Mouse (Mus musculus) liver, embryonic 11.5 days (tissue): ENCODE measurements around the gene Slc26a8. TPM values are rescaled to one million over a fixed set of nuclear protein-coding genes. Genes with fewer than 3 reads are reported as not detected.

Experiments
- ATAC-seq: fragments of 200-750 bp; cut with Nextera tagmentation; replicated peaks from 2 replicates; pipeline ENCODE4 v1.8.0; 2017; ENCODE audit warnings: moderate number of reproducible peaks, mild to moderate bottlenecking, moderate TSS enrichment, moderate library complexity; ENCODE audit not compliant: low FRiP score
- DNase-seq: peaks from one replicate; pipeline ENCODE4 v3.0.0-alpha.2; 2017; ENCODE audit warnings: low spot score
- H3K27ac ChIP-seq: fragments of 300-500 bp; sonication (generic); 2 replicates; pipeline ENCODE4 v1.5.1; 2014; ENCODE audit warnings: mild to moderate bottlenecking, low read depth, low read length, control low read depth
- H3K27me3 ChIP-seq: fragments of 300-500 bp; sonication (generic); replicated peaks from 2 replicates; pipeline ENCODE4 v1.6.1; 2014; ENCODE audit warnings: low read length, mixed read lengths; ENCODE audit not compliant: control insufficient read depth, insufficient read depth
- H3K36me3 ChIP-seq: fragments of 300-500 bp; sonication (generic); 2 replicates; pipeline ENCODE4 v1.6.1; 2014; ENCODE audit warnings: mild to moderate bottlenecking, low read length, moderate library complexity, mixed read lengths; ENCODE audit not compliant: control insufficient read depth, insufficient read depth
- H3K4me1 ChIP-seq: fragments of 300-500 bp; sonication (generic); replicated peaks from 2 replicates; pipeline ENCODE4 v1.6.1; 2014; ENCODE audit warnings: low read length, mixed read lengths; ENCODE audit not compliant: control insufficient read depth, insufficient read depth
- H3K4me2 ChIP-seq: fragments of 300-500 bp; sonication (generic); 2 replicates; pipeline ENCODE4 v1.6.1; 2014; ENCODE audit warnings: mild to moderate bottlenecking, control low read depth, moderate library complexity
- H3K4me3 ChIP-seq: fragments of 300-500 bp; sonication (generic); 2 replicates; pipeline ENCODE4 v1.5.1; 2014; ENCODE audit warnings: low read depth, low read length, control low read depth
- H3K9ac ChIP-seq: fragments of 300-500 bp; sonication (generic); 2 replicates; pipeline ENCODE4 v1.6.1; 2014; ENCODE audit warnings: low read depth, low read length, control low read depth
- H3K9me3 ChIP-seq: fragments of 300-500 bp; sonication (generic); 2 replicates; pipeline ENCODE4 v1.6.1; 2016; ENCODE audit warnings: low read length, inconsistent platforms, mixed read lengths; ENCODE audit not compliant: control insufficient read depth
- WGBS: fragments of 180-500 bp; shearing (Covaris S2); extraction: QIAGEN DNeasy Blood & Tissue Kit; methylation state at CpG from one replicate; pipeline ENCODE4 v1.1.7; 2014; 5-methylcytosine and 5-hydroxymethylcytosine counted together
- polyA plus RNA-seq: library from polyadenylated mRNA; unstranded; fragments of >200 nt; fragmentation: Nextera tagmentation; extraction: Ambion mirVana; gene quantifications from 2 replicates; pipeline ENCODE4 v1.2.1, GENCODE M21; 2014

The Slc26a8 gene
- polyA plus RNA-seq, 1 experiment from 2014 or later = 0.34 TPM

DNA sequence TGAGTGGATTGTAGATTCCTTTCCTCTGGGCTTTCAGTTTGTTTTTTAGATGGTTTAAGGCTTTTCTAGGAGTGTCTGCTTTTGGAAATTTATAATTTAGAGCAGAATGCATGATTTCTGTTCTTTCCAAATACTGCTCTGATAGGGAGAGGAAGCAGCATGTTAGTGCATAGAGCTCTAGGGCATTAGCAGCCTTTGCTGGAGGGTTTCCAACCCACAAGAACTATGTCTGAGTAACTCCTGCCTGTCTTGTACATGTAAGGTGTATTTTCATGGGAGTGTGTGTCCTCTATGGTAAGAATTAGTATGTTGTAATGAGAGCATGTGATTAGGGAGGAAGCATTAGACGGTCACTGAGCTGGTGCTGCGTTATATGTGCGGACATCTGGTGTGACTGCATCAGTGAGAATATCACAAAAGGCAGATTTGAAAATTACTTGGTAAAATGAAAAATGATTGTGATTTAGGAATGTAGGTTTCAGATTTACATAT, 17.1 kb upstream of the Slc26a8 start:
- Histone ChIP-seq H3K4me2 (no peak overlapping the region), H3K9ac (no peak overlapping the region), H3K9me3 (no peaks in the 10 kb centered on the region), H3K27ac (no peak overlapping the region), H3K4me1 (peaks cover 39% of the 10 kb centered on the region), H3K27me3 (no peaks in the 10 kb centered on the region), H3K36me3 (peaks cover 3% of the 10 kb centered on the region; the same call in 1 of the 2 replicates), H3K4me3 (no peak overlapping the region)
- DNase-seq = no peak
- 86% methylated on average over 3 of the region's 3 CpGs for WGBS
- no peak for ATAC-seq

- WGBS = 22% methylated on average over 1 of the region's 1 CpGs
- ATAC-seq (no peak), DNase-seq (no peak)
- no peak overlapping the region for H3K9ac ChIP-seq
- no peak overlapping the region for H3K27ac ChIP-seq
- H3K4me3 ChIP-seq = no peak overlapping the region
- no peak overlapping the region for H3K4me2 ChIP-seq
- no peaks in the 10 kb centered on the region for H3K27me3 ChIP-seq
- H3K36me3 ChIP-seq = peaks cover 6% of the 10 kb centered on the region; the same call in 1 of the 2 replicates
- H3K9me3 ChIP-seq = no peaks in the 10 kb centered on the region
- peaks cover 36% of the 10 kb centered on the region for H3K4me1 ChIP-seq
Measured at GRCm38 (mm10) chr17:28706697-28707096, 16.7 kb upstream of the Slc26a8 start.

DNA sequence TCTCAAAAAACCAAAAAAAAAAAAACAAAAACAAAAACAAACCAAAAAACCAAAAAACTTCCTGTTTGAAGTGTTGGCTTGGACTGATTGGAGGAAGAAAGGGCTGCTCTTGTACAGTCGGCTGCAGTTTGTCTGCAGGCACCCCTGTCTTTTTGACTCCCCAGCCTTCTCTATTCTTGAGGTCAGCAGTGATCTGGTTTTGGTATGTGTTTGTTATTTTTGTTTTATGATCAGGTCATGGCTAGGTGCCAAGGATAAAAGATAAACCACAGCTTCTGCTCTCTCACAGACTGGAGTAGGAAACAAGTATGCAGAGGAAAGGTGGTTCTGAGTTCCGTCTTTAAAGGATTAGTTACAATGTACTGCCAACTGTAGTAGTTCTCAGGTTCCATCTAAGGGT, 12.6 kb upstream of the Slc26a8 start:
- 70% methylated on average over 2 of the region's 2 CpGs for WGBS
- Histone ChIP-seq H3K4me1 (peaks cover 30% of the 10 kb centered on the region), H3K4me2 (no peak overlapping the region), H3K27ac (no peak overlapping the region), H3K9ac (no peak overlapping the region), H3K4me3 (no peak overlapping the region), H3K9me3 (no peaks in the 10 kb centered on the region), H3K27me3 (no peaks in the 10 kb centered on the region), H3K36me3 (peaks cover 2% of the 10 kb centered on the region; the same call in 1 of the 2 replicates)
- no peak for DNase-seq
- ATAC-seq = no peak

DNA sequence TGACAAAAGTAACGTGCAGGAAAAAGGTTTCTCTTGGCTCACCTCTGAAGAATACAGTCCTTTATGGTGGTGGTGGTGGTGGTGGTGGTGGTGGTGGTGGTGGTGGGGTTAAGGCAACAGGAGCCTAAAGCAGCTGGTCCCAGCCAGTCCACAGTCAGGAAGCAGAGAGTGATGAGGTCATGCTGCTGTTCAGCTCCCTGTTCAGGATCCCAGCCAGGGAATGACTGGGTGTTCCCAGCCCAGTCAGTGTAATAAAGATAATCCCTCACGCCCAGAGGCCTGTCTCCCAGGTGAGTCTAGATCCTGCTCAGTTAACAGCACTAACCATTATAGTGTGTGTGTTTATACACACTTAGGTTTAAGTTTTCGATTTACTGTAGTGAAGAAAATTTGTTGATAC, 11.7 kb upstream of the Slc26a8 start:
- DNase-seq = no peak
- ATAC-seq = no peak
- H3K4me1 ChIP-seq = peaks cover 33% of the 10 kb centered on the region
- H3K36me3 ChIP-seq = peaks cover 4% of the 10 kb centered on the region; the same call in 1 of the 2 replicates
- no peaks in the 10 kb centered on the region for H3K27me3 ChIP-seq
- no peak overlapping the region for H3K4me3 ChIP-seq
- no peak overlapping the region for H3K4me2 ChIP-seq
- H3K9ac ChIP-seq = no peak overlapping the region
- H3K27ac ChIP-seq = no peak overlapping the region
- H3K9me3 ChIP-seq = no peaks in the 10 kb centered on the region
- 77% methylated on average over 3 of the region's 3 CpGs for WGBS

DNA sequence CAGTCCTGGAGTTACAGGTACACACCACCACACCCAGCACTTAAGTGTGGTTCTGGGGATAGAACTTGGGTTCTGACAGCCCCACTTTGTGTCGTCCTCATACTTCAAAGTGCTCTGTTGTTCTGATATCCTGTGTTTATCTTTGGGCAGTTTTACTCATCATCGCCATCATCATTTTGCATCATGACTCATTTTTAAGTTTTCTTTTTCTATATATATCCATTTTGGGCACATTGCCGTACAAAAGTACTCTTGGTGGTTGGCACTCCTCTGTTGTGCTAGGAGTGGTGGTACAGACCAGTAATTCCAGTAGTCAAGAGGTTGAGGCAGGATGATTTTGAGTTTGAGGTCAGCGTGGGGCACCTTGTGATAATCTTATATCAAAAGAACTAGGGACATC, 11.1 kb upstream of the Slc26a8 start:
- Histone ChIP-seq H3K36me3 (0 out of 2 replicates have a peak, but pooled peaks cover 4% of the 10 kb centered on the region), H3K27me3 (no peaks in the 10 kb centered on the region), H3K9ac (no peak overlapping the region), H3K9me3 (no peaks in the 10 kb centered on the region), H3K4me3 (no peak overlapping the region), H3K4me2 (no peak overlapping the region), H3K27ac (no peak overlapping the region), H3K4me1 (peaks cover 35% of the 10 kb centered on the region)
- WGBS = 86% methylated on average over 4 of the region's 4 CpGs
- no peak for DNase-seq
- no peak for ATAC-seq

GRCm38 (mm10) chr17:28699789-28700188, 9.8 kb upstream of the Slc26a8 start:
- H3K9me3 ChIP-seq = no peaks in the 10 kb centered on the region
- H3K36me3 ChIP-seq = 0 out of 2 replicates have a peak, but pooled peaks cover 4% of the 10 kb centered on the region
- H3K4me1 ChIP-seq = peaks cover 47% of the 10 kb centered on the region
- no peak overlapping the region for H3K27ac ChIP-seq
- H3K4me3 ChIP-seq = no peak overlapping the region
- DNase-seq = no peak
- H3K9ac ChIP-seq = no peak overlapping the region
- no peak overlapping the region; the same call in 1 of the 2 replicates for H3K4me2 ChIP-seq
- peak; percentile 74 for ATAC-seq
- 45% methylated on average over 7 of the region's 7 CpGs for WGBS
- no peaks in the 10 kb centered on the region for H3K27me3 ChIP-seq

- Histone ChIP-seq H3K27ac (no peak overlapping the region), H3K4me1 (peaks cover 52% of the 10 kb centered on the region), H3K4me2 (no peak overlapping the region), H3K27me3 (no peaks in the 10 kb centered on the region), H3K9ac (no peak overlapping the region), H3K4me3 (no peak overlapping the region), H3K36me3 (0 out of 2 replicates have a peak, but pooled peaks cover 4% of the 10 kb centered on the region), H3K9me3 (no peaks in the 10 kb centered on the region)
- WGBS = 70% methylated on average over 2 of the region's 2 CpGs
- DNase-seq (no peak), ATAC-seq (no peak)
Measured at GRCm38 (mm10) chr17:28698672-28699071, 8.6 kb upstream of the Slc26a8 start.

GRCm38 (mm10) chr17:28698245-28698644, 8.2 kb upstream of the Slc26a8 start:
- no peak overlapping the region for H3K4me2 ChIP-seq
- 67% methylated on average over 4 of the region's 4 CpGs for WGBS
- peaks cover 56% of the 10 kb centered on the region for H3K4me1 ChIP-seq

More at GRCm38 (mm10) chr17:28698245-28698644, 8.2 kb upstream of the Slc26a8 start:
- no peaks in the 10 kb centered on the region for H3K27me3 ChIP-seq
- H3K9ac ChIP-seq = no peak overlapping the region
- no peak for ATAC-seq
- H3K4me3 ChIP-seq = no peak overlapping the region
- 0 out of 2 replicates have a peak, but pooled peaks cover 4% of the 10 kb centered on the region for H3K36me3 ChIP-seq
- no peaks in the 10 kb centered on the region for H3K9me3 ChIP-seq
- H3K27ac ChIP-seq = peak overlapping the region; percentile 10; the same call in 1 of the 2 replicates
- no peak for DNase-seq
